Mouse (Mus musculus) heart, postnatal 0 days (tissue): Measurements from ENCODE around the gene Ush1g. TPM values are rescaled to one million over a fixed set of nuclear protein-coding genes. Genes with fewer than 3 reads are reported as not detected.

Experiments
- ATAC-seq: fragments of 200-750 bp; cut with Nextera tagmentation; 2 replicates; pipeline ENCODE4 v1.8.0; 2017; ENCODE audit warnings: low read depth, moderate number of reproducible peaks, moderate library complexity; ENCODE audit not compliant: insufficient read depth
- DNase-seq: peaks from one replicate; pipeline ENCODE4 v3.0.0-alpha.2; 2016; ENCODE audit warnings: low spot score
- H3K27ac ChIP-seq: fragments of 300-500 bp; sonication (generic); 2 replicates; pipeline ENCODE4 v1.5.1; 2014; ENCODE audit warnings: low read depth, mild to moderate bottlenecking
- H3K27me3 ChIP-seq: fragments of 300-500 bp; sonication (generic); 2 replicates; pipeline ENCODE4 v1.6.1; 2014; ENCODE audit warnings: low read length, mixed read lengths; ENCODE audit not compliant: control insufficient read depth, insufficient read depth
- H3K36me3 ChIP-seq: fragments of 300-500 bp; sonication (generic); replicated peaks from 2 replicates; pipeline ENCODE4 v1.6.1; 2014; ENCODE audit warnings: low read length, mixed read lengths; ENCODE audit not compliant: control insufficient read depth, insufficient read depth
- H3K4me1 ChIP-seq: fragments of 300-500 bp; sonication (generic); 2 replicates; pipeline ENCODE4 v1.6.1; 2014; ENCODE audit warnings: antibody characterized with exemption; ENCODE audit not compliant: control insufficient read depth, insufficient read depth
- H3K4me2 ChIP-seq: fragments of 300-500 bp; sonication (generic); 2 replicates; pipeline ENCODE4 v1.6.1; 2014; ENCODE audit warnings: low read depth, mild to moderate bottlenecking, low read length, moderate library complexity
- H3K4me3 ChIP-seq: fragments of 300-500 bp; sonication (generic); 2 replicates; pipeline ENCODE4 v1.5.1; 2014; ENCODE audit warnings: low read depth, low read length
- H3K9ac ChIP-seq: fragments of 300-500 bp; sonication (generic); replicated peaks from 2 replicates; pipeline ENCODE4 v1.6.1; 2014; ENCODE audit warnings: low read depth, low read length, mixed read lengths
- H3K9me3 ChIP-seq: fragments of 300-500 bp; sonication (generic); replicated peaks from 2 replicates; pipeline ENCODE4 v1.6.1; 2016; ENCODE audit warnings: low read length; ENCODE audit not compliant: control insufficient read depth
- CTCF ChIP-seq: IDR thresholded peaks from 2 replicates; pipeline ENCODE4 v1.5.1; 2016; ENCODE audit warnings: antibody characterized with exemption, control low read depth, low read depth
- EP300 ChIP-seq: IDR thresholded peaks from 2 replicates; pipeline ENCODE4 v1.6.1; 2016; ENCODE audit warnings: antibody characterized with exemption, low read depth
- whole genome bisulfite sequencing: fragments of 180-500 bp; shearing (Covaris S2); extraction: QIAGEN DNeasy Blood & Tissue Kit; methylation state at CpG from one replicate; pipeline ENCODE4 v1.1.7; 2014; 5-methylcytosine and 5-hydroxymethylcytosine counted together
- polyA plus RNA-seq: library from polyadenylated mRNA; unstranded; fragments of >200 nt; fragmentation: Nextera tagmentation; extraction: Ambion mirVana; gene quantifications from 2 replicates; pipeline ENCODE4 v1.2.1, GENCODE M21; 2015
- total RNA-seq: library from RNA; depleted of rRNA; stranded (reverse); fragments of >200 nt; gene quantifications from 2 replicates; pipeline ENCODE4 v1.2.3, GENCODE M21; 2014; ENCODE audit warnings: low replicate concordance

The Ush1g gene
- total and polyA plus RNA-seq, 2 experiments from 2014 or later, result 0.03 TPM; not detected in 1

GRCm38 (mm10) chr11:115274771-115275170, 47.1 kb downstream of the Ush1g start:
- WGBS, result 85% methylated on average over 6 of the region's 6 CpGs
- Histone ChIP-seq H3K9me3 (no peaks in the 10 kb centered on the region), H3K4me2 (no peak overlapping the region), H3K27me3 (no peaks in the 10 kb centered on the region), H3K36me3 (no peaks in the 10 kb centered on the region), H3K27ac (no peak overlapping the region), H3K4me3 (no peak overlapping the region), H3K4me1 (peaks cover 13% of the 10 kb centered on the region), H3K9ac (no peak overlapping the region)
- TF ChIP-seq EP300, result no peak
- TF ChIP-seq CTCF, result no peak
- DNase-seq, result no peak
- ATAC-seq, result no peak

- H3K4me1 ChIP-seq, result peaks cover 13% of the 10 kb centered on the region
- H3K9ac ChIP-seq, result no peak overlapping the region
- H3K27ac ChIP-seq, result no peak overlapping the region
- WGBS, result 78% methylated on average over 7 of the region's 7 CpGs
- TF ChIP-seq EP300 (no peak), CTCF (no peak)
- H3K27me3 ChIP-seq, result no peaks in the 10 kb centered on the region
- DNase-seq, result no peak
- no peaks in the 10 kb centered on the region for H3K9me3 ChIP-seq
- no peak overlapping the region for H3K4me2 ChIP-seq
- no peak overlapping the region for H3K4me3 ChIP-seq
- H3K36me3 ChIP-seq, result no peaks in the 10 kb centered on the region; the same call in 1 of the 2 replicates
- ATAC-seq, result no peak
These were observed 47.7 kb downstream of the Ush1g start for GRCm38 (mm10) chr11:115274178-115274577.

GRCm38 (mm10) chr11:115273735-115274134, 48.1 kb downstream of the Ush1g start:
- Histone ChIP-seq H3K4me2 (no peak overlapping the region), H3K4me3 (no peak overlapping the region), H3K4me1 (peaks cover 13% of the 10 kb centered on the region), H3K27me3 (no peaks in the 10 kb centered on the region), H3K36me3 (peaks cover 4% of the 10 kb centered on the region; the same call in 1 of the 2 replicates), H3K27ac (no peak overlapping the region), H3K9me3 (no peaks in the 10 kb centered on the region), H3K9ac (no peak overlapping the region)
- DNase-seq (no peak), ATAC-seq (no peak)
- 62% methylated on average over 7 of the region's 7 CpGs for WGBS
- TF ChIP-seq EP300 (no peak), CTCF (no peak)

DNA sequence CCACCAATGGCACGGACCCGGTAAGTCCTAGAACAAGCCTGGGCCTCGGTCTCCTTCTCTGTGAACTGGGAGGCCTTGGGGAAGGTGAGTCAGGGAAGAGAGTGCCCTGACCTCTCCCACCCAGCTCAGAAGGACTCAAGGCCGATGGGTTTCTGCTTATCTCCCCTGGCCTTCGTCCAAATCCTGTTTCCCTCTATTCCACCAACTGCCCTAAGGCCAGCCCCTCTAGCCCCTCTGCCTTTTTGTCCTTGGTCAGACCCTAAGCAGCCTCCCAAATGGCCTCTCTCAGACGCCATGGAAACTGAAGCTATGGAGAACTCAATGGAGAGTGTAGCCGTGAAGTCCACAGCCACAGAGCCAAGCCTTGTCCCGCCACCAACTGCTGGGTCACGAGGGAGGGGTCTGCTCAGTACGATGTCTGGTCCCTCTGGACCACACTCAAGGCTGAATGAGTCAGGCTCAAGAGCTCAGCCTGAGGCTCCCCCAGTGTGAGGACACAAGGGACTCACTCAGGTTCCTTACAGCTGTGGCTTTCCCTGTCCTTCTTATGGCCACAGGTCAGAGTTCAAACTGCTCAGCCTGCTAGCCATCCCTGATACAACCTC, 48.8 kb downstream of the Ush1g start:
- Histone ChIP-seq H3K9ac (no peak overlapping the region), H3K4me1 (peaks cover 11% of the 10 kb centered on the region), H3K9me3 (no peaks in the 10 kb centered on the region), H3K27me3 (peaks cover 7% of the 10 kb centered on the region), H3K4me3 (no peak overlapping the region), H3K4me2 (no peak overlapping the region), H3K36me3 (peaks cover 6% of the 10 kb centered on the region; the same call in 1 of the 2 replicates), H3K27ac (no peak overlapping the region)
- DNase-seq (no peak), ATAC-seq (no peak)
- 62% methylated on average over 10 of the region's 10 CpGs for WGBS
- TF ChIP-seq EP300 (no peak), CTCF (no peak)

DNA sequence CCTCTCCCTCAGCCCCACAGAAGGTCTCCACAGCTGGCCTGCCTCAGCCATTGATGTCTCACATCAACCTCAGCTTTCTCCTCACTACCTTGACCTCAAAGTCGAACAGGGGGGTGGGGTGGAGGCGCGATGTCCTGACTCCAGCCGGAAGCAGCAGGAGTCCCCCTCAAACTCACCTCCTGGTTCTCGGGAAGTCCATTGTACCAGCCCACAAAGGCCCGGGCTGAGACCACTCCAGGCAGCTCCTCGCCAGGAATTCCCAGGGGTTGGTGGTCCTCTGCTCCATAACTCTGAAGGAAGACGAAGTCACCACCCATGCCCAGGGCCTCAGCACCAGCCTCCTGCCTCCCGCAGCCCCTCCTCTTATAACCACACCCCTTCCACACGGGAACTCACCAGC, 50.4 kb downstream of the Ush1g start:
- TF ChIP-seq EP300 (no peak), CTCF (no peak)
- DNase-seq (no peak), ATAC-seq (no peak)
- Histone ChIP-seq H3K4me1 (peaks cover 9% of the 10 kb centered on the region; the same call in 1 of the 2 replicates), H3K27ac (no peak overlapping the region), H3K4me3 (no peak overlapping the region), H3K36me3 (peaks cover 6% of the 10 kb centered on the region; the same call in 1 of the 2 replicates), H3K9ac (no peak overlapping the region), H3K27me3 (peaks cover 22% of the 10 kb centered on the region), H3K4me2 (no peak overlapping the region), H3K9me3 (no peaks in the 10 kb centered on the region)
- WGBS, result 74% methylated on average over 10 of the region's 10 CpGs

- Histone ChIP-seq H3K4me1 (peaks cover 10% of the 10 kb centered on the region; the same call in 1 of the 2 replicates), H3K4me3 (no peak overlapping the region), H3K9ac (no peak overlapping the region), H3K27ac (no peak overlapping the region), H3K27me3 (peaks cover 26% of the 10 kb centered on the region), H3K9me3 (no peaks in the 10 kb centered on the region), H3K4me2 (no peak overlapping the region), H3K36me3 (peaks cover 6% of the 10 kb centered on the region; the same call in 1 of the 2 replicates)
- TF ChIP-seq CTCF, result no peak
- no peak for TF ChIP-seq EP300
- 78% methylated on average over 9 of the region's 9 CpGs for WGBS
- no peak for DNase-seq
- no peak for ATAC-seq
These were observed 50.8 kb downstream of the Ush1g start for GRCm38 (mm10) chr11:115271052-115271451.
